Mouse (Mus musculus) ES-Bruce4 (cell line): ENCODE data around the gene Gfy.

Source experiments
- EP300 ChIP-seq: IDR thresholded peaks from 2 replicates; pipeline ENCODE4 v1.6.1; 2011; ENCODE audit warnings: low read depth, low read length; ENCODE audit not compliant: insufficient read depth
- POLR2A ChIP-seq: IDR thresholded peaks from one replicate; pipeline ENCODE4 v1.8.1; 2011; ENCODE audit warnings: low read length; ENCODE audit not compliant: insufficient read depth

DNA sequence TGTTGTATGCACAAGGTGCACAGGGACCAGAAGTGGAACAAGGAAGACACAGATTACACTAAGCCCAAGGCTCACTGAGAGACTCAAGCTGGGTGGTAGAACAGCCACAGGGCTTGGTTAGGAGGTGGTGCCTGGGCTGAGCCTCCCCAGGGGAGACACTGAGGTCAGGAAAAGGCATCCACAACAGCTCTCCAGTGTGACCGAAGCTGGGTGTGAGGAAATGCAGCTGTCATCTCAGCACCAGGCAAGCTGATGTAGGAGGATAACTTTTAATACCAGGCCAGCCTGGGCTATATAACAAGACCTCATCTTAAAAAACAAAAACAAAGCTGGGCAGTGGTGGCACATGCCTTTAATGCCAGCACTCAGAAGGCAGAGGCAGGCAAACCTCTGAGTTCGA is 11.8 kb upstream of the Gfy start:
- TF ChIP-seq POLR2A (no peak), EP300 (no peak)
